Mouse (Mus musculus): ENCODE results near the gene Numa1.

DNA sequence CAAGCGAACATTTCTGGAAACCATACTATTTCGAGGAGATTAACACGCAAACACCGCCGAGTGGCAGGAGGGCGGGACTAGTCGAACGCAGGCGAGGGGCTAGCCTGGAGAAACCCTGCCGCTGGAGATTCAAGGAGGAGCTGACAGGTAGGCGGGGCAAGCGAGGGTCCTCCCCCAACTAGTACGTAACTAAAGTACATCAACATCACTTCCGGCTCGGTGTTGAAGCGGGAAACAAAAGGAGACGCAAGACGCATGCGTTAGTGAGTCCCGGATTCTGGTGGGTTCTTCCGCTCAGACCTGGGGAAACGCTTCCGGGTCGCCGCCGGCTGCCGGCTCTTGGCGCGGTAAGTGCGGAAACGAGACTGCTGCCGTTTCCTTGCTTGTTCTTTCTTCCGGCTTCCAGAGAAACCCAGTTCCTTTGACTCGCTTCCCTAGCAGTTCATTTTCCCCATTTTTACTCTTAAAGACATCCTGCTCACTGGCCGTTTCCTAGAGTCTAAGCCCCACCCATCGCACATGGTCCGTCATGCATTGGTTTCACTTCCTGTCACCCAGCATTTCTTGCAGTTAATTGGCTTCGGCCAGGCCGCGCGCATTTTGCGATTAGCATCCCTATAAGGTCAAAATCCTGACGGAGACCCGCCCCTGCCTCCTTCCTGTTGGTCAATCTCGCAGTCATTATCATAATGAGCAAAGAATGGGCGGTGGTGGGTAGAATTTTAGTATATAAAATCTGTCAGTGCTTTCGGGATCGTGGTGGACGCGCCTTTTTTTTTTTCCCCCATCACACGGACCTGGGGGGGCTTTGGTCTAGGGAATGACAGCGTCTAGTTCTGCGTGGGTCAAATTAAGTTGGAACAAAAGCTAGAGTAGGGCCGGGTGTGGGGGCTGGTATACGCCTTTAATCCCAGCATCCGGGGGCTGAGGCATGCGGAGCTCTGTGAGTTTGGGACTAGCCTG lies 37.5 kb upstream of the Numa1 start:
- TF ChIP-seq CTCF (IDR thresholded peaks at IDR 0.05; ENCODE audit: low read depth) = no peak
- TF ChIP-seq EP300 (IDR thresholded peaks at IDR 0.05; ENCODE audit: low read depth) = peak; percentile 80

Data from liver, postnatal 0 days (tissue).